Mouse (Mus musculus) layer of hippocampus, adult 9-11 months (tissue): ENCODE results near the gene Mrtfb.
A peak's percentile ranks its signal among the peaks of the same experiment; 100 is the strongest.

ENCODE experiments used
- DNase-seq: peaks from one replicate; pipeline ENCODE4 v3.0.0; 2022

The Mrtfb gene

GRCm38 (mm10) chr16:13354431-13354830, 98.2 kb downstream of the Mrtfb start:
- DNase-seq: no peak

GRCm38 (mm10) chr16:13357806-13358679, 101.8 kb downstream of the Mrtfb start:
- peak; percentile 88 for DNase-seq

- no peak for DNase-seq
Observed at GRCm38 (mm10) chr16:13358741-13359140, 102.5 kb downstream of the Mrtfb start.

GRCm38 (mm10) chr16:13359405-13359858, 103.2 kb downstream of the Mrtfb start:
- DNase-seq: no peak

GRCm38 (mm10) chr16:13360208-13360607, 103.9 kb downstream of the Mrtfb start:
- DNase-seq: no peak

- DNase-seq: no peak
Observed at GRCm38 (mm10) chr16:13360835-13361234, 104.6 kb downstream of the Mrtfb start.

- no peak for DNase-seq
Observed at GRCm38 (mm10) chr16:13363141-13363540, 106.9 kb downstream of the Mrtfb start.

GRCm38 (mm10) chr16:13364145-13364544, 107.9 kb downstream of the Mrtfb start:
- DNase-seq: no peak

- DNase-seq: no peak
Observed at GRCm38 (mm10) chr16:13366256-13366655, 110.0 kb downstream of the Mrtfb start.

- DNase-seq: peak; percentile 67
Observed at GRCm38 (mm10) chr16:13366802-13367465, 110.7 kb downstream of the Mrtfb start.

- no peak for DNase-seq
Observed at GRCm38 (mm10) chr16:13367466-13367856, 111.2 kb downstream of the Mrtfb start.

- no peak for DNase-seq
Observed at GRCm38 (mm10) chr16:13368645-13369044, 112.4 kb downstream of the Mrtfb start.

GRCm38 (mm10) chr16:13371740-13372287, 115.5 kb downstream of the Mrtfb start:
- DNase-seq: peak; percentile 88

- no peak for DNase-seq
Observed at GRCm38 (mm10) chr16:13372899-13373533, 116.7 kb downstream of the Mrtfb start.

- DNase-seq: no peak
Observed at GRCm38 (mm10) chr16:13376947-13377486, 120.7 kb downstream of the Mrtfb start.

- DNase-seq: no peak
Observed at GRCm38 (mm10) chr16:13378157-13378556, 121.9 kb downstream of the Mrtfb start.

GRCm38 (mm10) chr16:13379865-13380264, 123.6 kb downstream of the Mrtfb start:
- no peak for DNase-seq

- DNase-seq: no peak
Observed at GRCm38 (mm10) chr16:13381771-13382170, 125.5 kb downstream of the Mrtfb start.

GRCm38 (mm10) chr16:13387306-13387705, 131.0 kb downstream of the Mrtfb start:
- no peak for DNase-seq

GRCm38 (mm10) chr16:13400375-13400774, 144.1 kb downstream of the Mrtfb start:
- no peak for DNase-seq

GRCm38 (mm10) chr16:13401591-13401990, 145.3 kb downstream of the Mrtfb start:
- DNase-seq: no peak

GRCm38 (mm10) chr16:13404656-13405055, 148.4 kb downstream of the Mrtfb start:
- no peak for DNase-seq

GRCm38 (mm10) chr16:13405403-13405802, 149.1 kb downstream of the Mrtfb start:
- no peak for DNase-seq
